ENCODE assay signal across 8 mouse cellular contexts in genomic region chr16:33380882-33381613, GRCm38 (mm10). TPM values are rescaled to one million over a fixed set of nuclear protein-coding genes. Genes with fewer than 3 reads are reported as not detected.
DNase-seq lines count a peak whose midpoint lies in the region; ATAC-seq and TF ChIP-seq lines count a peak whose summit lies in the region.

No protein-coding gene starts in this region.

- DNase-seq in brain, adult 2 months (ENCODE audit: low read depth, low spot score) = peak; percentile 71
- peak; percentile 17 to 63 for DNase-seq in kidney, postnatal 36 days
- peak; percentile 59 for DNase-seq in ovary, postnatal 36 days (ENCODE audit: low spot score)
- peak; percentile 67 for DNase-seq in thymus, postnatal 14 days

- ATAC-seq in erythroblast, adult 5-6 weeks (replicated peaks; ENCODE audit: low FRiP score, poor library complexity, severe bottlenecking) = peak; percentile 59
- ATAC-seq in heart, embryonic 13.5 days (ENCODE audit: extremely low read depth, insufficient number of reproducible peaks, low FRiP score, low TSS enrichment) = peak; percentile 38; the same call in 1 of the 2 replicates
- peak; percentile 76 for ATAC-seq in lung, embryonic 15.5 days (ENCODE audit: borderline replicate concordance, extremely low read depth, low FRiP score, low TSS enrichment)

- no peak for TF ChIP-seq CTCF in ES-Bruce4 (IDR thresholded peaks at IDR 0.05; ENCODE audit: low read depth, low read length)

- under 1% methylated on average over 41 of the region's 80 CpGs for WGBS in heart, embryonic 13.5 days
- 1% methylated on average over 52 of the region's 80 CpGs for WGBS in lung, embryonic 15.5 days

- peak overlapping the region; percentile 94 for H3K9ac ChIP-seq in ES-Bruce4 (ENCODE audit: low read depth, poor library complexity, severe bottlenecking)
- H3K9ac ChIP-seq in heart, embryonic 13.5 days = peak overlapping the region; percentile 98
- peak overlapping the region; percentile 93 for H3K9ac ChIP-seq in lung, embryonic 15.5 days

- peaks cover 3% of the 10 kb centered on the region for H3K4me1 ChIP-seq in ES-Bruce4 (ENCODE audit: control insufficient read depth, insufficient read depth, low read length)
- H3K4me1 ChIP-seq in heart, embryonic 13.5 days = peaks cover 35% of the 10 kb centered on the region
- H3K4me1 ChIP-seq in lung, embryonic 15.5 days = peaks cover 17% of the 10 kb centered on the region

- no peak for TF ChIP-seq POLR2A in ES-Bruce4 (IDR thresholded peaks at IDR 0.05; ENCODE audit: insufficient read depth, low read length)

- no peaks in the 10 kb centered on the region; the same call in 1 of the 2 replicates for H3K36me3 ChIP-seq in ES-Bruce4 (ENCODE audit: control insufficient read depth, insufficient read depth, low read length, poor library complexity, severe bottlenecking)
- peaks cover 2% of the 10 kb centered on the region; the same call in 1 of the 2 replicates for H3K36me3 ChIP-seq in heart, embryonic 13.5 days
- no peaks in the 10 kb centered on the region for H3K36me3 ChIP-seq in lung, embryonic 15.5 days

- no peaks in the 10 kb centered on the region for H3K9me3 ChIP-seq in ES-Bruce4 (replicated peaks; ENCODE audit: control insufficient read depth, insufficient read depth, low read length, poor library complexity, severe bottlenecking)
- no peaks in the 10 kb centered on the region for H3K9me3 ChIP-seq in heart, embryonic 13.5 days
- H3K9me3 ChIP-seq in lung, embryonic 15.5 days = no peaks in the 10 kb centered on the region

- H3K4me3 ChIP-seq in ES-Bruce4 (ENCODE audit: low read depth, low read length) = peak overlapping the region; percentile 86
- H3K4me3 ChIP-seq in heart, embryonic 13.5 days = peak overlapping the region; percentile 87
- H3K4me3 ChIP-seq in lung, embryonic 15.5 days = peak overlapping the region; percentile 96

- no peak for TF ChIP-seq EP300 in ES-Bruce4 (IDR thresholded peaks at IDR 0.05; ENCODE audit: insufficient read depth, low read depth, low read length)

- H3K27me3 ChIP-seq in ES-Bruce4 (ENCODE audit: control insufficient read depth, insufficient read depth, low read length, poor library complexity, severe bottlenecking) = no peaks in the 10 kb centered on the region
- no peaks in the 10 kb centered on the region for H3K27me3 ChIP-seq in heart, embryonic 13.5 days (replicated peaks)
- no peaks in the 10 kb centered on the region for H3K27me3 ChIP-seq in lung, embryonic 15.5 days

- H3K4me2 ChIP-seq in heart, embryonic 13.5 days = peak overlapping the region; percentile 96
- peak overlapping the region; percentile 76 for H3K4me2 ChIP-seq in lung, embryonic 15.5 days

- peak overlapping the region; percentile 75 for H3K27ac ChIP-seq in ES-Bruce4 (ENCODE audit: insufficient read depth, low read length)
- peak overlapping the region; percentile 94 for H3K27ac ChIP-seq in heart, embryonic 13.5 days (replicated peaks)
- peak overlapping the region; percentile 90 for H3K27ac ChIP-seq in lung, embryonic 15.5 days

RNA-seq across cellular contexts. Expression of gene Zfp148, which starts 0.4 kb away (rescaled TPM):
- 46.8 and 48.1 TPM in 2 replicates for polyA plus RNA-seq in ES-Bruce4 (2011; ENCODE audit: insufficient read depth, insufficient read length, low read depth, missing spikeins)
- 11.5 and 15.7 TPM in 2 replicates for total RNA-seq in erythroblast, adult 5-6 weeks (2015; ENCODE audit: low replicate concordance)
- total RNA-seq in erythroblast, adult 5-6 weeks (2017; ENCODE audit: low replicate concordance) = 5.8 and 7.2 TPM in 2 replicates
- polyA plus RNA-seq in heart, embryonic 13.5 days (2015; fragmentation: Nextera tagmentation; extraction: Ambion mirVana) = 36.6 and 36.9 TPM in 2 replicates
- 55.5 and 61.4 TPM in 2 replicates for polyA plus RNA-seq in lung, embryonic 15.5 days (2015; fragmentation: Nextera tagmentation; extraction: Ambion mirVana)

Comparison
In these comparisons a context has a peak if more than half of its experiments do, and no peak if none do; other contexts are left out.
1. Peak in every context shown above with its lines: DNase-seq, ATAC-seq, H3K4me3 ChIP-seq and H3K27ac ChIP-seq.